Mouse (Mus musculus) spleen, adult 2 months (tissue): Measurements from ENCODE around the gene Ice1. TPM values are rescaled to one million over a fixed set of nuclear protein-coding genes. Genes with fewer than 3 reads are reported as not detected.
A peak's percentile ranks its signal among the peaks of the same experiment; 100 is the strongest.

Source experiments
- DNase-seq, 2 experiments: peaks; one replicate each; pipeline versions ENCODE4 v3.0.0 to v3.0.0-alpha.2; 2012 to 2021; ENCODE audit warnings: low spot score in 2 of 2, low read depth in 1 of 2
- H3K27ac ChIP-seq: fragments of 200-500 bp; 2 replicates; pipeline ENCODE4 v1.5.1; 2012; ENCODE audit warnings: low read length, inconsistent platforms; ENCODE audit not compliant: insufficient read depth
- H3K27me3 ChIP-seq: fragments of 200-500 bp; 2 replicates; pipeline ENCODE4 v1.6.1; 2012; ENCODE audit warnings: mild to moderate bottlenecking, moderate library complexity, low read length, inconsistent platforms; ENCODE audit not compliant: control insufficient read depth, insufficient read depth
- H3K36me3 ChIP-seq: fragments of 200-500 bp; 2 replicates; pipeline ENCODE4 v1.6.1; 2012; ENCODE audit warnings: mild to moderate bottlenecking, low read length, inconsistent platforms; ENCODE audit not compliant: control insufficient read depth, insufficient read depth
- H3K4me1 ChIP-seq: fragments of 200-500 bp; 2 replicates; pipeline ENCODE4 v1.6.1; 2011; ENCODE audit warnings: inconsistent platforms; ENCODE audit not compliant: control insufficient read depth, insufficient read depth, insufficient read length
- H3K4me3 ChIP-seq: fragments of 200-500 bp; 2 replicates; pipeline ENCODE4 v1.5.1; 2011; ENCODE audit warnings: mild to moderate bottlenecking, inconsistent platforms; ENCODE audit not compliant: insufficient read depth, insufficient read length; ENCODE audit errors: extremely low read depth
- CTCF ChIP-seq: fragments of 200-500 bp; IDR thresholded peaks from 2 replicates; pipeline ENCODE4 v1.5.1; 2011; ENCODE audit warnings: mild to moderate bottlenecking, inconsistent platforms; ENCODE audit not compliant: insufficient read depth, insufficient read length, insufficient replicate concordance; ENCODE audit errors: extremely low read depth
- POLR2A ChIP-seq: fragments of 200-500 bp; IDR thresholded peaks from 2 replicates; pipeline ENCODE4 v1.6.1; 2011; ENCODE audit warnings: low read depth, low read length, inconsistent platforms
- WGBS: fragments of 180-500 bp; shearing (Covaris S2); methylation state at CpG from one replicate; pipeline ENCODE4 v1.1.7; 2018; 5-methylcytosine and 5-hydroxymethylcytosine counted together
- polyA plus RNA-seq: library from polyadenylated mRNA; depleted of rRNA; stranded (reverse); fragments of >200 nt; gene quantifications from 2 replicates; pipeline ENCODE4 v1.2.3, GENCODE M21; 2012

Ice1 gene
- polyA plus RNA-seq, 1 experiment = 20.4 TPM

GRCm38 (mm10) chr13:70641381-70641780 lies 3.9 kb upstream of the Ice1 start:
- DNase-seq = no peak
- Histone ChIP-seq H3K36me3 (no peaks in the 10 kb centered on the region), H3K27me3 (no peaks in the 10 kb centered on the region), H3K4me3 (no peak overlapping the region), H3K27ac (no peak overlapping the region), H3K4me1 (peaks cover 5% of the 10 kb centered on the region; the same call in 1 of the 2 replicates)
- no peak for TF ChIP-seq CTCF
- no peak for TF ChIP-seq POLR2A
- WGBS = 64% methylated on average over 5 of the region's 5 CpGs

DNA sequence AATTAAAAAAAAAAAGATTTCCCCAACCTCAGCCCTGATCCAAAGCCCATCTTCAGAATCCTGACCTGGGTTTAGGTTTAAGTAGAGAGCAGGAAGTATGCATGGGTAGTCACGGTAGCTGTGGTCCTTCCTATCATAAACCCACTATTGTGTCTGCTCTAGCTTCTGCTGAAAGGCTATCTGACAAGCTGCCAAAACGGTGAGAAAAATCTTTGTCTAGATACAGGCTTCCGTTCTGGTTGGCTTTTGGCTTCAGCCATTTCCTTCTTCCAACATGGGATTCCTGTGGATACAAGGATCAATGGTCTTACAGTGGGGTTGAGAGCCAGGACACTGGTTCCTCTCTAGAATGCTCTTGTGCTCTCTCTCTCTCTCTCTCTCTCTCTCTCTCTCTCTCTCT lies 2.2 kb upstream of the Ice1 start:
- Histone ChIP-seq H3K36me3 (no peaks in the 10 kb centered on the region), H3K4me3 (no peak overlapping the region), H3K4me1 (peaks cover 5% of the 10 kb centered on the region; the same call in 1 of the 2 replicates), H3K27ac (no peak overlapping the region), H3K27me3 (no peaks in the 10 kb centered on the region)
- WGBS = 63% methylated on average over 3 of the region's 3 CpGs
- no peak for DNase-seq
- no peak for TF ChIP-seq POLR2A
- TF ChIP-seq CTCF = no peak

DNA sequence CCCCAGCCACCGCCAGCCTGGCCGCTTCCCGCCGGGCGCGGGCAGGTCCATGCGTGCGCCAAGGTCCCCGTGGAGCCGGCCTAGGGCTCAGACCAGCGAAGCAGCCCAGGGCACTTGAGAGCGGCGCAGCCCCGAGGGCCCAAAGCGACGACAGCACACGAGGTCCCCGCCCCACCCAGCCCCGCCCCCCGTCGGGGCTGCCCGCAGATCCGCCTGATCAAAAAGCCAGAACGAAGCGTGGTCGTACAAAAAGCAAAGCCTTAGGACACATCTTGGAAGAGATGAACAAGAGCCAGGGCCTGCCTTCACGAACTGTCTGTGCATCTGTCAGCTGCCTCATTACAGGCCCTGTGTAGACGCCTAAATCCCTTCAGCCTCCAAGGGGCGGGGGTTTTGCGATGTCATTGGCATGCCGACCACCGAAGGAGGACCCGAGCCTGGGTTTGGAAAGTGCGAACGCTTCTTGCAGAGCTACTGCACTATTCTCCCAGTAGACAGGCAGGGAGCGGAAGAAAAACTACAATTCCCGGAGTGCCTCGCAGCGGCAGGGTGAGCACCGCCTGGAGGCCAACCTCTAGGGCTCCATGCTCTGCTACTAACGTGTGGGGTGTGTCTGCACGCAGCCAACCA lies 343 bp upstream of the Ice1 start:
- WGBS = under 1% methylated on average over 42 of the region's 42 CpGs
- peak; percentile 36; the same call in 1 of the 2 replicates for TF ChIP-seq CTCF
- TF ChIP-seq POLR2A = peak; percentile 21; the same call in 1 of the 2 replicates
- Histone ChIP-seq H3K4me3 (peak overlapping the region; percentile 79), H3K4me1 (peaks cover 5% of the 10 kb centered on the region; the same call in 1 of the 2 replicates), H3K27me3 (no peaks in the 10 kb centered on the region), H3K36me3 (no peaks in the 10 kb centered on the region), H3K27ac (peak overlapping the region; percentile 98)
- peak; percentile 79 to 80 for DNase-seq

GRCm38 (mm10) chr13:70636706-70637105 lies 728 bp downstream of the Ice1 start:
- TF ChIP-seq CTCF (no peak), POLR2A (no peak)
- 23% methylated on average over 10 of the region's 10 CpGs for WGBS
- peaks cover 5% of the 10 kb centered on the region; the same call in 1 of the 2 replicates for H3K4me1 ChIP-seq
- no peak overlapping the region for H3K27ac ChIP-seq
- DNase-seq = no peak
- H3K27me3 ChIP-seq = no peaks in the 10 kb centered on the region
- H3K36me3 ChIP-seq = no peaks in the 10 kb centered on the region
- peak overlapping the region; percentile 79 for H3K4me3 ChIP-seq

- Histone ChIP-seq H3K36me3 (no peaks in the 10 kb centered on the region), H3K27me3 (no peaks in the 10 kb centered on the region), H3K4me1 (peaks cover 5% of the 10 kb centered on the region; the same call in 1 of the 2 replicates), H3K27ac (no peak overlapping the region), H3K4me3 (no peak overlapping the region)
- WGBS = 87% methylated on average over 2 of the region's 2 CpGs
- TF ChIP-seq POLR2A (no peak), CTCF (no peak)
- no peak for DNase-seq
These were observed 1.8 kb downstream of the Ice1 start for GRCm38 (mm10) chr13:70635591-70635990.

GRCm38 (mm10) chr13:70626416-70626815 lies 11.0 kb downstream of the Ice1 start:
- 86% methylated on average over 4 of the region's 4 CpGs for WGBS
- DNase-seq = no peak
- no peak overlapping the region for H3K27ac ChIP-seq
- TF ChIP-seq POLR2A (no peak), CTCF (no peak)
- no peaks in the 10 kb centered on the region for H3K36me3 ChIP-seq
- H3K27me3 ChIP-seq = no peaks in the 10 kb centered on the region
- no peak overlapping the region for H3K4me3 ChIP-seq
- no peaks in the 10 kb centered on the region for H3K4me1 ChIP-seq

GRCm38 (mm10) chr13:70625665-70626064 lies 11.8 kb downstream of the Ice1 start:
- Histone ChIP-seq H3K4me3 (no peak overlapping the region), H3K27me3 (no peaks in the 10 kb centered on the region), H3K4me1 (no peaks in the 10 kb centered on the region), H3K36me3 (no peaks in the 10 kb centered on the region), H3K27ac (no peak overlapping the region)
- no peak for DNase-seq
- WGBS = 76% methylated on average over 1 of the region's 1 CpGs
- TF ChIP-seq POLR2A (no peak), CTCF (no peak)
